Mouse (Mus musculus): ENCODE data around the gene Tsen54.

- TF ChIP-seq CTCF (IDR thresholded peaks at IDR 0.05) (no peak), EP300 (IDR thresholded peaks at IDR 0.05) (no peak)
Measured at GRCm38 (mm10) chr11:115821001-115821400, 6.5 kb downstream of the Tsen54 start.

Measured in lung, postnatal 0 days (tissue).